Mouse (Mus musculus) bone marrow, adult 2 months (tissue): ENCODE results near the gene Apom.

Experiments
- CTCF ChIP-seq: fragments of 200-500 bp; IDR thresholded peaks from 2 replicates; pipeline ENCODE4 v1.5.1; 2011; ENCODE audit warnings: low read length, control low read depth; ENCODE audit not compliant: control insufficient read depth, insufficient read depth
- POLR2A ChIP-seq: fragments of 200-500 bp; IDR thresholded peaks from 2 replicates; pipeline ENCODE4 v1.6.1; 2011; ENCODE audit warnings: low read depth, mild to moderate bottlenecking, control low read depth, low read length, borderline replicate concordance; ENCODE audit not compliant: control insufficient read depth

DNA sequence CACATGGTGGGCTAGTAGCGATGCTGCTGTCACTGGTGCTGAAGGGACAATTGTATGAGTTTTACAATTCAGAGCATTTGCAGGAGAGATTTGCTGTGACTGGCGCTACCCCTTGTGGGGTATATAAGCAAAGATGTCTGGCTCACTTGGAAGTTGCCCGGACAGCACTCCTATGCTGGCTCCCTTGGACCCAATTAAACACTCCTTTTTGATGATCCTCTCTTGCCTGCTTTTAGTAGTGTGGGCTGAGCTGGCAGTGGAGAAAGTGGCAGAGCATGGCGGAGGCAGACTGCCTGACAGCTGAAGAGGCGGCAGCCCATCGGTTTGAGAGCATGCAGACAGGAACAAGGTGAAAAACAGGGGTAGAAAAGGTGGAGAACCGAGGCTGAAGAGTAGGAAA is 35.9 kb upstream of the Apom start:
- TF ChIP-seq POLR2A (no peak), CTCF (no peak)
